Mouse (Mus musculus) neural tube, embryonic 14.5 days (tissue): ENCODE measurements around the gene Ring1. TPM values are rescaled to one million over a fixed set of nuclear protein-coding genes. Genes with fewer than 3 reads are reported as not detected.
A peak's percentile ranks its signal among the peaks of the same experiment; 100 is the strongest.

ENCODE experiments used
- ATAC-seq: fragments of 200-750 bp; cut with Nextera tagmentation; 2 replicates; pipeline ENCODE4 v1.8.0; 2017; ENCODE audit warnings: low read depth, mild to moderate bottlenecking, moderate TSS enrichment, moderate library complexity
- H3K27ac ChIP-seq: fragments of 300-500 bp; sonication (generic); 2 replicates; pipeline ENCODE4 v1.5.1; 2014; ENCODE audit warnings: low read depth, mild to moderate bottlenecking, control low read depth, low read length, moderate library complexity, mixed read lengths
- H3K27me3 ChIP-seq: fragments of 300-500 bp; sonication (generic); 2 replicates; pipeline ENCODE4 v1.6.1; 2014; ENCODE audit warnings: low read length; ENCODE audit not compliant: control insufficient read depth, insufficient read depth
- H3K36me3 ChIP-seq: fragments of 300-500 bp; sonication (generic); 2 replicates; pipeline ENCODE4 v1.6.1; 2014; ENCODE audit warnings: low read length, mixed read lengths; ENCODE audit not compliant: control insufficient read depth, insufficient read depth
- H3K4me1 ChIP-seq: fragments of 300-500 bp; sonication (generic); 2 replicates; pipeline ENCODE4 v1.6.1; 2014; ENCODE audit warnings: low read length; ENCODE audit not compliant: control insufficient read depth, insufficient read depth
- H3K4me2 ChIP-seq: fragments of 300-500 bp; sonication (generic); 2 replicates; pipeline ENCODE4 v1.6.1; 2014; ENCODE audit warnings: mild to moderate bottlenecking, low read depth, low read length, control low read depth
- H3K4me3 ChIP-seq: fragments of 300-500 bp; sonication (generic); 2 replicates; pipeline ENCODE4 v1.5.1; 2014; ENCODE audit warnings: low read depth, low read length, control low read depth, mixed read lengths
- H3K9ac ChIP-seq: fragments of 300-500 bp; sonication (generic); replicated peaks from 2 replicates; pipeline ENCODE4 v1.6.1; 2014; ENCODE audit warnings: low read depth, mild to moderate bottlenecking, control low read depth, low read length, mixed read lengths
- H3K9me3 ChIP-seq: fragments of 300-500 bp; sonication (generic); 2 replicates; pipeline ENCODE4 v1.6.1; 2016; ENCODE audit warnings: low read length; ENCODE audit not compliant: control insufficient read depth
- WGBS: fragments of 180-500 bp; shearing (Covaris S2); extraction: QIAGEN DNeasy Blood & Tissue Kit; methylation state at CpG from one replicate; pipeline ENCODE4 v1.1.7; 2014; 5-methylcytosine and 5-hydroxymethylcytosine counted together
- polyA plus RNA-seq: library from polyadenylated mRNA; unstranded; fragments of >200 nt; fragmentation: Nextera tagmentation; extraction: Ambion mirVana; gene quantifications from 2 replicates; pipeline ENCODE4 v1.2.1, GENCODE M21; 2014

Gene Ring1
- polyA plus RNA-seq, 1 experiment from 2014 or later: 7.3 TPM

GRCm38 (mm10) chr17:34024861-34025755 is 628 bp upstream of the Ring1 start:
- Histone ChIP-seq H3K4me3 (peak overlapping the region; percentile 58), H3K4me1 (peaks cover 45% of the 10 kb centered on the region), H3K4me2 (peak overlapping the region; percentile 93), H3K27ac (peak overlapping the region; percentile 99), H3K27me3 (no peaks in the 10 kb centered on the region), H3K9me3 (no peaks in the 10 kb centered on the region), H3K9ac (peak overlapping the region; percentile 91), H3K36me3 (peaks cover 12% of the 10 kb centered on the region)
- WGBS: under 1% methylated on average over 54 of the region's 57 CpGs
- peak; percentile 9; the same call in 1 of the 2 replicates for ATAC-seq

GRCm38 (mm10) chr17:34023678-34024077 is 802 bp downstream of the Ring1 start:
- H3K4me3 ChIP-seq: peak overlapping the region; percentile 58
- H3K4me1 ChIP-seq: peaks cover 34% of the 10 kb centered on the region
- peak overlapping the region; percentile 99 for H3K27ac ChIP-seq
- WGBS: 72% methylated on average over 9 of the region's 9 CpGs
- H3K27me3 ChIP-seq: no peaks in the 10 kb centered on the region
- peak overlapping the region; percentile 93 for H3K4me2 ChIP-seq
- no peaks in the 10 kb centered on the region for H3K9me3 ChIP-seq
- peaks cover 3% of the 10 kb centered on the region for H3K36me3 ChIP-seq
- no peak for ATAC-seq
- H3K9ac ChIP-seq: peak overlapping the region; percentile 91

GRCm38 (mm10) chr17:34022987-34023386 is 1.5 kb downstream of the Ring1 start:
- Histone ChIP-seq H3K36me3 (no peaks in the 10 kb centered on the region; the same call in 1 of the 2 replicates), H3K9me3 (no peaks in the 10 kb centered on the region), H3K9ac (no peak overlapping the region), H3K27me3 (no peaks in the 10 kb centered on the region), H3K4me1 (peaks cover 30% of the 10 kb centered on the region), H3K4me2 (no peak overlapping the region), H3K27ac (no peak overlapping the region), H3K4me3 (no peak overlapping the region)
- WGBS: 98% methylated on average over 20 of the region's 20 CpGs
- no peak for ATAC-seq

- Histone ChIP-seq H3K36me3 (no peaks in the 10 kb centered on the region; the same call in 1 of the 2 replicates), H3K9ac (no peak overlapping the region), H3K4me3 (no peak overlapping the region), H3K4me1 (peaks cover 28% of the 10 kb centered on the region), H3K27ac (no peak overlapping the region), H3K9me3 (no peaks in the 10 kb centered on the region), H3K4me2 (no peak overlapping the region), H3K27me3 (no peaks in the 10 kb centered on the region)
- 95% methylated on average over 14 of the region's 14 CpGs for WGBS
- ATAC-seq: no peak
Observed at GRCm38 (mm10) chr17:34022414-34022783, 2.1 kb downstream of the Ring1 start.

- 96% methylated on average over 23 of the region's 23 CpGs for WGBS
- H3K36me3 ChIP-seq: no peaks in the 10 kb centered on the region; the same call in 1 of the 2 replicates
- H3K4me2 ChIP-seq: no peak overlapping the region
- no peak overlapping the region for H3K9ac ChIP-seq
- no peak overlapping the region for H3K27ac ChIP-seq
- no peak overlapping the region for H3K4me3 ChIP-seq
- H3K27me3 ChIP-seq: no peaks in the 10 kb centered on the region
- H3K4me1 ChIP-seq: peaks cover 22% of the 10 kb centered on the region
- no peak for ATAC-seq
- no peaks in the 10 kb centered on the region for H3K9me3 ChIP-seq
Observed at GRCm38 (mm10) chr17:34021539-34022413, 2.7 kb downstream of the Ring1 start.

DNA sequence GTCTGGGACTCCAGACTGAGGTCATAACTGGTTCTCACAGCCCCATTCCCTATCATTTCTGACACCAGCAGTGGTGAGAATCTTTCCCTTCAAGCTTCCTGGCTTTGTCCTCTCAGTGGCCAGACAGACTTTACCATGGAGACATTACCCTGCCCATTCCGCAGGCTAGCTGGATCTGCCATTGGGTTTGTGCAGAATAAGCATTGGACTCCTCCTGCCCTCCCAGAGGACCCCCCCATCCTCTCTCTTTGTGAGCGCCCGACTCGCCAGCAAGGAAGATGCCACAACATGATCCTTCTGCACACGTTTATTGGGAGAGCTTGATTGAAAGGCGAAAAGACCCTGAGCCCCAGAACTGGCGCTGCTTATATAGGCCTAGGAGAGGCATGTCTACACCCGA is 11.0 kb downstream of the Ring1 start:
- Histone ChIP-seq H3K4me3 (no peak overlapping the region), H3K27me3 (no peaks in the 10 kb centered on the region), H3K27ac (no peak overlapping the region), H3K9ac (no peak overlapping the region), H3K4me1 (no peaks in the 10 kb centered on the region), H3K36me3 (no peaks in the 10 kb centered on the region), H3K9me3 (no peaks in the 10 kb centered on the region), H3K4me2 (no peak overlapping the region)
- ATAC-seq: no peak
- WGBS: 94% methylated on average over 8 of the region's 8 CpGs

DNA sequence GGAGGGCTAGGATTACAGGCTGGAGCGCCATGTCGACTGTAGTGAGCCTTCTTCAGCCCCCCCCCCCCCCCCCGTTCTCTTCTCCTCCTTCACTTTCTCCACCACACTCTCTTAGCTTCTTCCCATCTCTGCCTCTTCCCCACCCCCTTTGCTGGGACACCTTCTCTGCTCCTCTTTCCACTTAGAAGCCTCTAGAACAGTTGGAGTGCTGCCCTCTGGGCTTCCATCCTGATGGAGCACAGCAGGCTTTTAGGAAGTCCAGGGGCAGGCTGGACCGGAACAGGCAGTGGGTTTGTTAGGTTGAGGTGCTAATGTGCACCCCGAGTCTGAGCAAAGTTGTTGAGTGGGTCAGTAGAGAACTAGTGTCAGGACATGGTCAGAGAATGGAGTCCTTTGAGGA is 14.3 kb downstream of the Ring1 start:
- H3K36me3 ChIP-seq: no peaks in the 10 kb centered on the region
- ATAC-seq: no peak
- no peak overlapping the region for H3K27ac ChIP-seq
- H3K27me3 ChIP-seq: no peaks in the 10 kb centered on the region
- WGBS: 86% methylated on average over 4 of the region's 5 CpGs
- H3K4me2 ChIP-seq: no peak overlapping the region
- H3K4me1 ChIP-seq: no peaks in the 10 kb centered on the region
- no peak overlapping the region for H3K4me3 ChIP-seq
- H3K9me3 ChIP-seq: no peaks in the 10 kb centered on the region
- no peak overlapping the region for H3K9ac ChIP-seq

GRCm38 (mm10) chr17:34006570-34006969 is 17.9 kb downstream of the Ring1 start:
- no peak overlapping the region for H3K4me2 ChIP-seq
- H3K4me1 ChIP-seq: no peaks in the 10 kb centered on the region
- H3K9me3 ChIP-seq: no peaks in the 10 kb centered on the region
- H3K36me3 ChIP-seq: no peaks in the 10 kb centered on the region
- ATAC-seq: no peak
- H3K4me3 ChIP-seq: no peak overlapping the region
- 51% methylated on average over 2 of the region's 2 CpGs for WGBS
- peaks cover 2% of the 10 kb centered on the region; the same call in 1 of the 2 replicates for H3K27me3 ChIP-seq
- no peak overlapping the region for H3K27ac ChIP-seq
- H3K9ac ChIP-seq: no peak overlapping the region
